Mouse (Mus musculus) liver, postnatal 0 days (tissue): ENCODE measurements around the gene Tinag.

Experiments
- CTCF ChIP-seq: sonication (generic); IDR thresholded peaks from 2 replicates; pipeline ENCODE4 v1.5.1; 2016; ENCODE audit warnings: antibody characterized with exemption, low read depth
- EP300 ChIP-seq: IDR thresholded peaks from 2 replicates; pipeline ENCODE4 v1.6.1; 2016; ENCODE audit warnings: antibody characterized with exemption, low read depth, mild to moderate bottlenecking

DNA sequence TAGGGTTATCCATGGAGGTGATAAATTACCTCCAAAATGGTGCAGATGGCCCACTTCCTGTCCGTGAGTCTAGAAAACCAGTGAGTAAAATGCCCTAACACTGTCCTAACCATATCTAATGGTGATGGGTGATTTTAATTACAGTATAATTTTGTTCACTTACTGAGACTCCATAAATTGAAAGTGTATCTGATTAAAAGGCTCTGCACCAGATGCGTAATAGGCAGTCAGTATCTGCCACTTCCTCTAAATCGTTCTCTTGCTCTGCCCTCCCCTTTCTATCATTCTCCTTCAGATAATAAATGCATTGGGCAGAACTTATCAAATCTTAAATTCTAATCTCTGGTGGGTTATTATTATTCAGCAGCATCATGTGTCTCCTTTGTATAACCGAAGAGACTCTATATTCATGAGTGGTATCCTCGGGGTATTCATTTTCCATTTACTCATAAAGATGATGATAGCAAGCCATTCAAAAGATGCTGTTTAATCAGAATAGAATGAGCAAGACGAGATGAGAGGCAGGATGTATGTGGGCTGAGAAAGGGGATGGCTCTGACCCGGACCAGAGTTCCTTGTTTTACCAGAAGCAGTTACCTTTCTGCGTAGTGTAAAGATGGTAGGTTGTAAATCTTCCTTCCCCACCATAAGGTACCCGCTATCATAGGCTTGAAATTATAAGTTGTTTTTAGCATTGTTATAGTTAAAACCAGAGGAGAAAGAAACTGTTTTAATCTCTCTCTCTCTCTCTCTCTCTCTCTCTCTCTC lies 9.0 kb upstream of the Tinag start:
- TF ChIP-seq CTCF (no peak), EP300 (no peak)
